Comparison of ENCODE assay signal across 8 mouse cellular contexts in genomic region chr16:29451706-29452105, GRCm38 (mm10).
A peak's percentile ranks its signal among the peaks of the same experiment; 100 is the strongest.
DNase-seq lines count a peak whose midpoint lies in the region; ATAC-seq and TF ChIP-seq lines count a peak whose summit lies in the region.

No protein-coding gene starts in this region.

- peak; percentile 60 for TF ChIP-seq CTCF in heart, postnatal 0 days (IDR thresholded peaks at IDR 0.05; ENCODE audit: low read depth)

- no peak overlapping the region for H3K4me3 ChIP-seq in heart, postnatal 0 days (ENCODE audit: low read depth, low read length)
- H3K4me3 ChIP-seq in hindbrain, embryonic 11.5 days (ENCODE audit: low read depth, low read length), result no peak overlapping the region
- H3K4me3 ChIP-seq in midbrain, embryonic 14.5 days (replicated peaks; ENCODE audit: low read depth, low read length), result no peak overlapping the region

- H3K4me1 ChIP-seq in heart, postnatal 0 days (ENCODE audit: control insufficient read depth, insufficient read depth), result no peaks in the 10 kb centered on the region
- H3K4me1 ChIP-seq in hindbrain, embryonic 11.5 days (replicated peaks; ENCODE audit: control insufficient read depth, insufficient read depth, low read length), result no peaks in the 10 kb centered on the region
- H3K4me1 ChIP-seq in midbrain, embryonic 14.5 days (ENCODE audit: control insufficient read depth, insufficient read depth, low read length), result no peaks in the 10 kb centered on the region

- no peak overlapping the region for H3K9ac ChIP-seq in heart, postnatal 0 days (replicated peaks; ENCODE audit: low read depth, low read length)
- no peak overlapping the region for H3K9ac ChIP-seq in hindbrain, embryonic 11.5 days (ENCODE audit: low read depth, low read length)
- H3K9ac ChIP-seq in midbrain, embryonic 14.5 days (replicated peaks; ENCODE audit: low read length), result no peak overlapping the region

- ATAC-seq in heart, postnatal 0 days (ENCODE audit: insufficient read depth, low read depth), result no peak; the same call in 1 of the 2 replicates
- ATAC-seq in hindbrain, embryonic 11.5 days (ENCODE audit: low FRiP score), result no peak
- no peak for ATAC-seq in midbrain, embryonic 14.5 days (ENCODE audit: low FRiP score, low TSS enrichment)

- no peak overlapping the region for H3K27ac ChIP-seq in heart, postnatal 0 days (ENCODE audit: low read depth)
- H3K27ac ChIP-seq in hindbrain, embryonic 11.5 days (ENCODE audit: low read depth, low read length), result no peak overlapping the region
- H3K27ac ChIP-seq in midbrain, embryonic 14.5 days (replicated peaks; ENCODE audit: low read depth, low read length), result no peak overlapping the region

- peak; percentile 26 for DNase-seq in heart, postnatal 0 days (ENCODE audit: low spot score)
- no peak for DNase-seq in heart, adult 9 months (ENCODE audit: low spot score in 2 of 2)
- peak; percentile 74 for DNase-seq in ES-CJ7 (ENCODE audit: low read depth, low spot score)
- peak; percentile 10 for DNase-seq in cerebellum, adult 9-11 months
- DNase-seq in hindbrain, embryonic 11.5 days (ENCODE audit: low spot score), result peak; percentile 63
- DNase-seq in left cerebral cortex, postnatal 14 days (ENCODE audit: low spot score in 2 of 2), result peak; percentile 52 to 70
- peak; percentile 73 for DNase-seq in midbrain, embryonic 14.5 days
- no peak for DNase-seq in gastrocnemius, postnatal 36 days

- no peaks in the 10 kb centered on the region for H3K9me3 ChIP-seq in heart, postnatal 0 days (replicated peaks; ENCODE audit: control insufficient read depth, low read length)
- no peaks in the 10 kb centered on the region for H3K9me3 ChIP-seq in hindbrain, embryonic 11.5 days (ENCODE audit: control insufficient read depth, low read length)
- H3K9me3 ChIP-seq in midbrain, embryonic 14.5 days (ENCODE audit: control insufficient read depth, low read length), result no peaks in the 10 kb centered on the region

- WGBS in heart, postnatal 0 days, result 44% methylated on average over 3 of the region's 3 CpGs
- WGBS in hindbrain, embryonic 11.5 days, result 58% methylated on average over 3 of the region's 3 CpGs
- 62% methylated on average over 3 of the region's 3 CpGs for WGBS in midbrain, embryonic 14.5 days

- no peak overlapping the region for H3K4me2 ChIP-seq in heart, postnatal 0 days (ENCODE audit: low read depth, low read length)
- H3K4me2 ChIP-seq in hindbrain, embryonic 11.5 days (replicated peaks; ENCODE audit: low read depth, low read length), result no peak overlapping the region
- H3K4me2 ChIP-seq in midbrain, embryonic 14.5 days (ENCODE audit: low read length), result no peak overlapping the region

- no peaks in the 10 kb centered on the region for H3K27me3 ChIP-seq in heart, postnatal 0 days (ENCODE audit: control insufficient read depth, insufficient read depth, low read length)
- H3K27me3 ChIP-seq in hindbrain, embryonic 11.5 days (ENCODE audit: control insufficient read depth, insufficient read depth, low read length), result no peaks in the 10 kb centered on the region
- H3K27me3 ChIP-seq in midbrain, embryonic 14.5 days (ENCODE audit: control insufficient read depth, insufficient read depth, low read length), result no peaks in the 10 kb centered on the region

- H3K36me3 ChIP-seq in heart, postnatal 0 days (replicated peaks; ENCODE audit: control insufficient read depth, insufficient read depth, low read length), result no peaks in the 10 kb centered on the region
- H3K36me3 ChIP-seq in hindbrain, embryonic 11.5 days (ENCODE audit: control insufficient read depth, insufficient read depth, low read length), result no peaks in the 10 kb centered on the region
- no peaks in the 10 kb centered on the region for H3K36me3 ChIP-seq in midbrain, embryonic 14.5 days (ENCODE audit: control insufficient read depth, insufficient read depth, low read length)

- intact Hi-C loops in left cerebral cortex, postnatal 14 days (cut with DNase I), result no loop called here
- intact Hi-C loops in gastrocnemius, postnatal 36 days (cut with DNase I), result no loop called here

- no peak for TF ChIP-seq EP300 in heart, postnatal 0 days (IDR thresholded peaks at IDR 0.05; ENCODE audit: low read depth)

Comparison
In these comparisons a context has a peak if more than half of its experiments do, and no peak if none do; other contexts are left out.
1. DNase-seq: peak in heart, postnatal 0 days (single experiment), ES-CJ7 (single experiment), cerebellum, adult 9-11 months (single experiment), hindbrain, embryonic 11.5 days (single experiment), left cerebral cortex, postnatal 14 days (2 of 2) and midbrain, embryonic 14.5 days (single experiment); none in heart, adult 9 months (0 of 2) and gastrocnemius, postnatal 36 days (0 of 2).